Mouse (Mus musculus) stomach, postnatal 0 days (tissue): ENCODE data around the gene Clic1.

Source experiments
- CTCF ChIP-seq: IDR thresholded peaks from 2 replicates; pipeline ENCODE4 v1.5.1; 2016; ENCODE audit warnings: antibody characterized with exemption, low read depth, mild to moderate bottlenecking, moderate library complexity
- EP300 ChIP-seq: optimal IDR thresholded peaks from 2 replicates; pipeline ENCODE3; 2016; ENCODE audit warnings: antibody characterized with exemption

DNA sequence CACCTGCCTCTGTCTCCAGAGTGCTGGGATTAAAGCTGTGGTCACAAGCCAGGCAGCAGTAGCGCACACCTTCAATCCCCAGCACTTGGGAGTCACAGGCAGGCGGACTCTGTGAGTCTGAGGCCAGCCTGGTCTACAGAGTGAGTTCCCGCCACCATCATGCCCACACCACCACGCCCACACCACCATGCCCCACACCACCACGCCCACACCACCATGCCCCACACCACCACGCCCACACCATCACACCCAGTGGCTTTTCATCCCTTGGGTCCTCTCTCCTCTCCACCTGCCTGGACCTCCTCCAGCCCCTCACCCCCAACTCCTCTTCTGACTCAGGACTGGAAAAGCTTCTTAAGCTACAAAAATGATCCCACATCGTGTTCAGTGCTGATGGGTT, 17.9 kb upstream of the Clic1 start:
- no peak for TF ChIP-seq CTCF
- TF ChIP-seq EP300: no peak
